In genomic region chr11:4235665-4236545, GRCm38 (mm10) we compare ENCODE assay signal across 12 mouse cellular contexts. TPM values are rescaled to one million over a fixed set of nuclear protein-coding genes. Genes with fewer than 3 reads are reported as not detected.
A peak's percentile ranks its signal among the peaks of the same experiment; 100 is the strongest.
DNase-seq lines count a peak whose midpoint lies in the region; ATAC-seq and TF ChIP-seq lines count a peak whose summit lies in the region.
"Had no signal": no experiment of that assay in that cellular context is flagged by ENCODE, and none has a peak within 500 bp of the region (broad histone marks: within the 10 kb centered on the region; RNA-seq: fewer than 3 reads in every experiment).

TSS of gene Osm (plus strand) at chr11:4236420.

- H3K9me3 ChIP-seq in hindbrain, postnatal 0 days (ENCODE audit: low read length) = no peaks in the 10 kb centered on the region

- H3K4me2 ChIP-seq in hindbrain, postnatal 0 days (ENCODE audit: low read depth, low read length) = no peak within 1 kb of the TSS

- no peaks in the 10 kb centered on the region for H3K36me3 ChIP-seq in hindbrain, postnatal 0 days (ENCODE audit: insufficient read depth, low read length)

- H3K27me3 ChIP-seq in hindbrain, postnatal 0 days (ENCODE audit: insufficient read depth, low read length) = no peaks in the 10 kb centered on the region

- H3K4me1 ChIP-seq in lung, adult 2 months (ENCODE audit: control insufficient read depth, insufficient read depth, low read length) = no peaks in the 10 kb centered on the region
- H3K4me1 ChIP-seq in hindbrain, postnatal 0 days (ENCODE audit: insufficient read depth, low read length) = no peaks in the 10 kb centered on the region

- no peak within 1 kb of the TSS for H3K9ac ChIP-seq in hindbrain, postnatal 0 days (replicated peaks; ENCODE audit: low read length)
- H3K9ac ChIP-seq: forebrain, postnatal 0 days had no signal

- no peak for DNase-seq in lung, adult 2 months
- no peak for DNase-seq in lung, adult 18-20 months
- DNase-seq in c-Kit-positive CD71-positive TER-119-positive erythroid progenitor cells, embryonic 14.5 days (ENCODE audit: low spot score) = peak; percentile 47
- peak; percentile 55 to 60 for DNase-seq in thymus, postnatal 36 days
- DNase-seq in hindbrain, postnatal 0 days (ENCODE audit: low spot score) = no peak
- DNase-seq in kidney, postnatal 10 days = no peak
- no peak for DNase-seq in adrenal gland, postnatal 14 days
- DNase-seq: cerebellum, adult 2 months; forebrain, postnatal 0 days had no signal

- peak; percentile 18 for ATAC-seq in megakaryocyte, adult 5-6 weeks (ENCODE audit: poor library complexity, severe bottlenecking)
- ATAC-seq in hindbrain, postnatal 0 days = no peak
- ATAC-seq: forebrain, postnatal 0 days; midbrain, embryonic 16.5 days had no signal

- 52% methylated on average over 16 of the region's 16 CpGs for WGBS in lung, adult 2 months
- WGBS in hindbrain, postnatal 0 days = 69% methylated on average over 16 of the region's 16 CpGs

- H3K4me3 ChIP-seq in lung, adult 2 months (replicated peaks; ENCODE audit: extremely low read depth, low read depth, low read length) = peak within 1 kb of the TSS; percentile 9
- no peak within 1 kb of the TSS for H3K4me3 ChIP-seq in hindbrain, postnatal 0 days (ENCODE audit: low read length)

- TF ChIP-seq CTCF in lung, adult 2 months (IDR thresholded peaks at IDR 0.05; ENCODE audit: insufficient read depth, low read length) = no peak
- no peak for TF ChIP-seq CTCF in hindbrain, postnatal 0 days (IDR thresholded peaks at IDR 0.05; ENCODE audit: low read depth)

- no peak for TF ChIP-seq POLR2A in lung, adult 2 months (IDR thresholded peaks at IDR 0.05; ENCODE audit: borderline replicate concordance, extremely low read depth, low read depth, low read length)

- H3K27ac ChIP-seq in hindbrain, postnatal 0 days = no peak within 1 kb of the TSS

RNA-seq across cellular contexts. Expression of gene Osm, which starts in this region (rescaled TPM):
- polyA plus RNA-seq in lung, adult 2 months (2012; rRNA removed) = 1.0 and 1.3 TPM in 2 replicates
- 26.6 and 34.4 TPM in 2 replicates for total RNA-seq in megakaryocyte, adult 5-6 weeks (2015)
- total RNA-seq in megakaryocyte, adult 5-6 weeks (2017) = 31.9 and 39.2 TPM in 2 replicates
- total RNA-seq in hindbrain, postnatal 0 days (2014; rRNA removed) = 0.40 TPM in 1 of 2 replicates, not detected in the other
- polyA plus RNA-seq in hindbrain, postnatal 0 days (2015; fragmentation: Nextera tagmentation; extraction: Ambion mirVana) = 0.08 TPM in 1 of 2 replicates, not detected in the other
- total RNA-seq in adrenal gland, postnatal 14 days (2021) = 0.41 TPM in 1 of 2 replicates, not detected in the other
- total RNA-seq: left cerebral cortex, postnatal 14 days had no signal

Comparison
In these comparisons a context has a peak if more than half of its experiments do, and no peak if none do; other contexts are left out.
1. RNA of gene Osm (total RNA-seq): 26.6 to 39.2 TPM in megakaryocyte, adult 5-6 weeks; 0.41 TPM in adrenal gland, postnatal 14 days and 0.40 TPM in hindbrain, postnatal 0 days; every median in the first group is over 10 times any median in the second.
2. DNase-seq: peak in c-Kit-positive CD71-positive TER-119-positive erythroid progenitor cells, embryonic 14.5 days (single experiment) and thymus, postnatal 36 days (2 of 2); none in lung, adult 2 months (single experiment), lung, adult 18-20 months (0 of 2), hindbrain, postnatal 0 days (single experiment), kidney, postnatal 10 days (single experiment) and adrenal gland, postnatal 14 days (single experiment).